Mouse (Mus musculus): Measurements from ENCODE around the gene Fpr3.

- no peak for TF ChIP-seq CTCF (IDR thresholded peaks at IDR 0.05; ENCODE audit: borderline replicate concordance, insufficient read depth, low read depth, low read length)
- no peak for TF ChIP-seq POLR2A (IDR thresholded peaks at IDR 0.05; ENCODE audit: borderline replicate concordance, insufficient read depth, low read length)
Measured at GRCm38 (mm10) chr17:17973443-17973842, 85.8 kb downstream of the Fpr3 start.

Measured in cerebellum, adult 2 months (tissue).